In genomic region chr8:57468624-57469023, GRCm38 (mm10) we compare ENCODE assay signal across 8 mouse cellular contexts. TPM values are rescaled to one million over a fixed set of nuclear protein-coding genes. Genes with fewer than 3 reads are reported as not detected.
DNase-seq lines count a peak whose midpoint lies in the region; ATAC-seq and TF ChIP-seq lines count a peak whose summit lies in the region.

No protein-coding gene starts in this region.

- H3K9ac ChIP-seq in hindbrain, postnatal 0 days (replicated peaks; ENCODE audit: low read length): no peak overlapping the region
- no peak overlapping the region for H3K9ac ChIP-seq in lung, embryonic 16.5 days (ENCODE audit: low read length)

- DNase-seq in hindbrain, postnatal 0 days (ENCODE audit: low spot score): peak; percentile 51
- no peak for DNase-seq in hindbrain, embryonic 10.5 days (ENCODE audit: low spot score)
- peak; percentile 93 for DNase-seq in gastrocnemius, adult 18-20 months (ENCODE audit: low spot score)
- DNase-seq in heart, postnatal 36 days: peak; percentile 77 to 81
- peak; percentile 74 for DNase-seq in urinary bladder, postnatal 14 days (ENCODE audit: low spot score)
- DNase-seq in spleen, adult 12 weeks (ENCODE audit: low spot score): no peak
- no peak for DNase-seq in cerebellum, adult 18-20 months

- H3K27ac ChIP-seq in hindbrain, postnatal 0 days: no peak overlapping the region
- no peak overlapping the region for H3K27ac ChIP-seq in hindbrain, embryonic 10.5 days
- no peak overlapping the region for H3K27ac ChIP-seq in lung, embryonic 16.5 days (ENCODE audit: low read length)

- intact Hi-C loops in heart, postnatal 36 days (cut with DNase I): loop anchor here (5.0 kb wide), 1 partner anchor 36 kb away; no protein-coding TSS in a partner anchor

- no peaks in the 10 kb centered on the region for H3K9me3 ChIP-seq in hindbrain, postnatal 0 days (ENCODE audit: low read length)
- H3K9me3 ChIP-seq in hindbrain, embryonic 10.5 days: no peaks in the 10 kb centered on the region
- no peaks in the 10 kb centered on the region for H3K9me3 ChIP-seq in lung, embryonic 16.5 days (ENCODE audit: control insufficient read depth, low read length)

- H3K4me1 ChIP-seq in hindbrain, postnatal 0 days (ENCODE audit: insufficient read depth, low read length): no peaks in the 10 kb centered on the region
- H3K4me1 ChIP-seq in hindbrain, embryonic 10.5 days (replicated peaks): no peaks in the 10 kb centered on the region
- H3K4me1 ChIP-seq in lung, embryonic 16.5 days (replicated peaks; ENCODE audit: control insufficient read depth, insufficient read depth, low read length): 0 out of 2 replicates have a peak, but pooled peaks cover 5% of the 10 kb centered on the region

- no peak overlapping the region for H3K4me2 ChIP-seq in hindbrain, postnatal 0 days (ENCODE audit: low read depth, low read length)
- no peak overlapping the region for H3K4me2 ChIP-seq in lung, embryonic 16.5 days (ENCODE audit: low read depth, low read length)

- ATAC-seq in hindbrain, postnatal 0 days: peak; percentile 61; the same call in 1 of the 2 replicates
- peak; percentile 82 for ATAC-seq in lung, embryonic 16.5 days (ENCODE audit: low read depth)

- TF ChIP-seq CTCF in hindbrain, postnatal 0 days (IDR thresholded peaks at IDR 0.05; ENCODE audit: low read depth): no peak

- no peak overlapping the region for H3K4me3 ChIP-seq in hindbrain, postnatal 0 days (ENCODE audit: low read length)
- H3K4me3 ChIP-seq in hindbrain, embryonic 10.5 days: no peak overlapping the region
- no peak overlapping the region for H3K4me3 ChIP-seq in lung, embryonic 16.5 days (ENCODE audit: low read length)

- 48% methylated on average over 5 of the region's 5 CpGs for WGBS in hindbrain, postnatal 0 days
- 59% methylated on average over 5 of the region's 5 CpGs for whole genome bisulfite sequencing in hindbrain, embryonic 10.5 days
- 31% methylated on average over 5 of the region's 5 CpGs for WGBS in lung, embryonic 16.5 days

- no peaks in the 10 kb centered on the region for H3K27me3 ChIP-seq in hindbrain, postnatal 0 days (ENCODE audit: insufficient read depth, low read length)
- H3K27me3 ChIP-seq in hindbrain, embryonic 10.5 days (ENCODE audit: insufficient read depth, poor library complexity, severe bottlenecking): no peaks in the 10 kb centered on the region
- H3K27me3 ChIP-seq in lung, embryonic 16.5 days (ENCODE audit: control insufficient read depth, insufficient read depth, low read depth, low read length): no peaks in the 10 kb centered on the region

- no peaks in the 10 kb centered on the region for H3K36me3 ChIP-seq in hindbrain, postnatal 0 days (ENCODE audit: insufficient read depth, low read length)
- no peaks in the 10 kb centered on the region for H3K36me3 ChIP-seq in hindbrain, embryonic 10.5 days
- H3K36me3 ChIP-seq in lung, embryonic 16.5 days (ENCODE audit: control insufficient read depth, insufficient read depth, low read length): no peaks in the 10 kb centered on the region

RNA-seq across cellular contexts. Expression of gene Scrg1, which starts 12.9 kb away (rescaled TPM):
- 13.5 and 15.8 TPM in 2 replicates for total RNA-seq in hindbrain, postnatal 0 days (2014; rRNA removed)
- 49.8 and 63.2 TPM in 2 replicates for polyA plus RNA-seq in hindbrain, postnatal 0 days (2015; fragmentation: Nextera tagmentation; extraction: Ambion mirVana)
- 0.61 and 0.90 TPM in 2 replicates for polyA plus RNA-seq in hindbrain, embryonic 10.5 days (2016; fragmentation: Nextera tagmentation; extraction: Ambion mirVana)
- not detected for total RNA-seq in gastrocnemius, adult 18-20 months (2021)
- total RNA-seq in heart, postnatal 36 days (2021): not detected
- polyA plus RNA-seq in lung, embryonic 16.5 days (2015; fragmentation: Nextera tagmentation; extraction: Ambion mirVana): 0.64 and 0.68 TPM in 2 replicates

RNA-seq across cellular contexts. Expression of gene Sap30, which starts 19.0 kb away (rescaled TPM):
- total RNA-seq in hindbrain, postnatal 0 days (2014; rRNA removed): 22.1 and 26.1 TPM in 2 replicates
- polyA plus RNA-seq in hindbrain, postnatal 0 days (2015; fragmentation: Nextera tagmentation; extraction: Ambion mirVana): 20.8 and 22.0 TPM in 2 replicates
- polyA plus RNA-seq in hindbrain, embryonic 10.5 days (2016; fragmentation: Nextera tagmentation; extraction: Ambion mirVana): 81.9 and 97.8 TPM in 2 replicates
- total RNA-seq in gastrocnemius, adult 18-20 months (2021): 10 to 100 TPM in 1 of 2 experiments, 1 to 10 TPM in 1; 6.7 to 14.4 TPM
- total RNA-seq in heart, postnatal 36 days (2021): 10 to 100 TPM; 13.3 to 17.8 TPM
- polyA plus RNA-seq in lung, embryonic 16.5 days (2015; fragmentation: Nextera tagmentation; extraction: Ambion mirVana): 26.7 and 28.1 TPM in 2 replicates

RNA-seq across cellular contexts. Expression of gene Hmgb2, which starts 43.1 kb away (rescaled TPM):
- total RNA-seq in hindbrain, postnatal 0 days (2014; rRNA removed): 14.6 and 14.8 TPM in 2 replicates
- 140 and 154 TPM in 2 replicates for polyA plus RNA-seq in hindbrain, postnatal 0 days (2015; fragmentation: Nextera tagmentation; extraction: Ambion mirVana)
- polyA plus RNA-seq in hindbrain, embryonic 10.5 days (2016; fragmentation: Nextera tagmentation; extraction: Ambion mirVana): 389 and 567 TPM in 2 replicates
- total RNA-seq in gastrocnemius, adult 18-20 months (2021): 1 to 10 TPM; 2.8 to 5.0 TPM
- total RNA-seq in heart, postnatal 36 days (2021): 10 to 100 TPM; 13.2 to 22.2 TPM
- polyA plus RNA-seq in lung, embryonic 16.5 days (2015; fragmentation: Nextera tagmentation; extraction: Ambion mirVana): 440 and 491 TPM in 2 replicates

Comparison
In these comparisons a context has a peak if more than half of its experiments do, and no peak if none do; other contexts are left out.
1. DNase-seq: peak in hindbrain, postnatal 0 days (single experiment), gastrocnemius, adult 18-20 months (single experiment), heart, postnatal 36 days (2 of 2) and urinary bladder, postnatal 14 days (single experiment); none in hindbrain, embryonic 10.5 days (single experiment), spleen, adult 12 weeks (single experiment) and cerebellum, adult 18-20 months (0 of 2).
2. RNA of gene Scrg1, which starts 12.9 kb away (total RNA-seq): 13.5 to 15.8 TPM in hindbrain, postnatal 0 days; not detected in gastrocnemius, adult 18-20 months and not detected in heart, postnatal 36 days; every median in the first group is over 10 times any median in the second.